Mouse (Mus musculus) heart, adult 2 months (tissue): Measurements from ENCODE around the gene Cldnd2.

Experiments
- CTCF ChIP-seq: fragments of 200-600 bp; IDR thresholded peaks from 2 replicates; pipeline ENCODE4 v1.8.1; 2022; ENCODE audit warnings: antibody characterized with exemption, mild to moderate bottlenecking, moderate library complexity
- EP300 ChIP-seq: fragments of 200-500 bp; IDR thresholded peaks from 2 replicates; pipeline ENCODE4 v1.6.1; 2011; ENCODE audit warnings: low read depth, low read length, control low read depth; ENCODE audit not compliant: insufficient read depth
- POLR2A ChIP-seq: fragments of 200-500 bp; IDR thresholded peaks from 2 replicates; pipeline ENCODE4 v1.6.1; 2011; ENCODE audit warnings: mild to moderate bottlenecking, low read depth, low read length, control low read depth; ENCODE audit not compliant: insufficient read depth

DNA sequence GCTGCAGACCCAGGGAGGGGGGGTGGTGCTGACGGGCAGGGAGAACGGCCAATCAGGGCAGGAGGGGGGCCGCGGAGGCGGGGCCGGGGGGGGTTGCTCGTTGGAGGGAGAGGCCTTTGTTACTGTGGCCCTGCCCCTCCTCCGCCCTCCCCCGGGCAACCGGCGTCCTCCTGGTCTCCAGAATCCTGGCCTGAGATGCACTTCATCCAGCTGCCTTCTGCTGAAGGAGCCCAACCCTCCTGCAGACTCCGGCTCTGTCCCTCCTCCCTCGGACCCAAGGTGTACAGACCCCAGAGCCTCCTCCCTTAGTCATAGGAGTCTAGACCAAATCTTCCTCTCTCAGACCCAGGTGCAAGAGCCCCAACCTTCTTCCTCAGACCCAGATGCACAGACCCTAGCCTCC lies 49.6 kb downstream of the Cldnd2 start:
- TF ChIP-seq CTCF (no peak), POLR2A (no peak), EP300 (no peak)
